Mouse (Mus musculus) granulocyte monocyte progenitor cell, adult 5-6 weeks (primary cell): ENCODE data around the gene Vmn2r68. TPM values are rescaled to one million over a fixed set of nuclear protein-coding genes. Genes with fewer than 3 reads are reported as not detected.

Experiments used
- ATAC-seq: replicated peaks from 2 replicates; pipeline ENCODE4 v1.8.0; 2016; ENCODE audit warnings: mild to moderate bottlenecking, moderate TSS enrichment, inconsistent platforms; ENCODE audit not compliant: poor library complexity, severe bottlenecking
- total RNA-seq, 2 experiments: library from RNA; stranded (forward) in 1 of 2; stranded (reverse) in 1 of 2; fragments of 200-712, 200-1000 nt in 1 of 2; fragments of >200 nt in 1 of 2; fragmentation: Nextera tagmentation in 1 of 2; gene quantifications; 2 replicates each; pipeline ENCODE4 v1.2.3; 2014 to 2017

The Vmn2r68 gene
- total RNA-seq (2014; fragmentation: Nextera tagmentation), result not detected in 2 replicates
- not detected in 2 replicates for total RNA-seq (2017)

GRCm38 (mm10) chr7:85237683-85238082 is at the start of gene Vmn2r68:
Gene Vmn2r68 (minus strand): TSS chr7:85237783.
- ATAC-seq, result no peak

Other genes with a start within 250 kb of the Vmn2r68 start
- gene Vmn2r66, start 225.5 kb downstream of the Vmn2r68 start, total RNA-seq (2014; fragmentation: Nextera tagmentation), result not detected in 2 replicates
- not detected in 2 replicates for gene Vmn2r66, start 225.5 kb downstream of the Vmn2r68 start, total RNA-seq (2017)
- not detected in 2 replicates for gene Vmn2r67, start 81.8 kb downstream of the Vmn2r68 start, total RNA-seq (2014; fragmentation: Nextera tagmentation)
- not detected in 2 replicates for gene Vmn2r67, start 81.8 kb downstream of the Vmn2r68 start, total RNA-seq (2017)
- gene Vmn2r69, start 178.1 kb upstream of the Vmn2r68 start, total RNA-seq (2014; fragmentation: Nextera tagmentation), result not detected in 2 replicates
- not detected in 2 replicates for gene Vmn2r69, start 178.1 kb upstream of the Vmn2r68 start, total RNA-seq (2017)